Mouse (Mus musculus): Measurements from ENCODE around the gene Ryr3. TPM values are rescaled to one million over a fixed set of nuclear protein-coding genes. Genes with fewer than 3 reads are reported as not detected.
"Not testable (repeated sequence)": the region's sequence is repeated elsewhere in the genome, so short reads cannot be mapped to it uniquely, and the experiment has no call there.

Ryr3 gene
- total RNA-seq, 2 experiments from 2014 or later, result not detected

GRCm38 (mm10) chr2:113115248-113115896 is 101.5 kb downstream of the Ryr3 start:
- no peak for ATAC-seq (replicated peaks; ENCODE audit: low FRiP score, poor library complexity, severe bottlenecking)

- ATAC-seq (replicated peaks; ENCODE audit: low FRiP score, poor library complexity, severe bottlenecking), result no peak
Measured at GRCm38 (mm10) chr2:113104609-113105008, 112.3 kb downstream of the Ryr3 start.

- no peak for ATAC-seq (replicated peaks; ENCODE audit: low FRiP score, poor library complexity, severe bottlenecking)
Measured at GRCm38 (mm10) chr2:113095184-113095583, 121.7 kb downstream of the Ryr3 start.

GRCm38 (mm10) chr2:113094088-113094487 is 122.8 kb downstream of the Ryr3 start:
- no peak for ATAC-seq (replicated peaks; ENCODE audit: low FRiP score, poor library complexity, severe bottlenecking)

GRCm38 (mm10) chr2:113092756-113093155 is 124.1 kb downstream of the Ryr3 start:
- no peak for ATAC-seq (replicated peaks; ENCODE audit: low FRiP score, poor library complexity, severe bottlenecking)

DNA sequence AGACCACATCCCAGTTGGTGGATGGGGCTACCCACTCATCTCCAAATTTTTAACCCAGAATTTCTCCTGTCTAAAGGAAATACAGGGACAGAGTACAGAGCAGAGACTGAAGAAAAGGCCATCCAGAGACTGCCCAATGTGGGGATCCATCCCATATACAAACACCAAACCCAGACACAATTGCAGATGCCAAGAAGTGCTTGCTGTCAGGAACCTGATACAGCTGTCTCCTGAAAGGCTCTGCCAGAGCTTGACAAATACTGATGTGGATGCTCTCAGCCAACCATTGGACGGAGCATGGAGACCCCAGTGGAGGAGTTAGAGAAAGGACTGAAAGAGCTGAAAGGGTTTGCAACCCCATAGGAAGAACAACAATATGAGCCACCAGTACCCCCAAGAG is 125.6 kb downstream of the Ryr3 start:
- ATAC-seq (replicated peaks; ENCODE audit: low FRiP score, poor library complexity, severe bottlenecking), result not testable (repeated sequence)

DNA sequence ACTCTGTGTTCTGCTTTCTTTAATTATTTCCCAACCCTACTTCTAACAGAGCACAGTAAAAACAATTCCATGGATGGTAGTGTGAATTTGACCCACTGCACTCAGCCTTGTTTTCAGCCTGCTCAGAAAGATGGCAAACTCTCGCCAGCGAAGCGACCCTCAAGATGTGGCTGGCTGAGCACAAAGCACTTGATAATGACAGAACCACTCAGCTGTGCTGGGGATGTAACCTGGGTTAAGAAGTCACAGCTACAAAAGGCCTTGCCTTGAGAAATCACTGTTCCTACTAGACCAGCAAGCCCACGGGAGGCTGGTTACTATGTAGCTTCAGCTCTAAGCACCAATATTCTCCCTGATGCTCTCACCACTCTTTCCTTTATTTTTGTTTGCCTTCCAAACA is 140.5 kb downstream of the Ryr3 start:
- no peak for ATAC-seq (replicated peaks; ENCODE audit: low FRiP score, poor library complexity, severe bottlenecking)

DNA sequence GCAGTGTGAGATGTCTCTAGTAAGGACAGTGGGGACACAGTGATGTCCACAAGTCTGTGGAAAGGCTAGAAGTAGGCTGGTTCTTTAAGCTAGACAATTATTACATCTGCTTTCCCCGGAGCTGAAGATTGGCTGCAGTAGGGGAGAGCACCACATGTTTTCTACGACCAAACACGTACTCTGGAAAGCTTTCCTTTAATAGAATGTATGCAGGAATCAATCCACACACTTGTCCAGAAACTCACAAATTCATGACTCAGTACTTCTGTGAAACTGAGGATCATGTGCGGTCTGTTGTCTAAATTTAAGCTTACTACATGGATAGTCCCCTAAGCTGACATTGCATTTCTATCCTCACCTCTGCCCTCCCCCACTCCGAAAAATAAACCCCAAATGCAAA is 157.5 kb downstream of the Ryr3 start:
- no peak for ATAC-seq (replicated peaks; ENCODE audit: low FRiP score, poor library complexity, severe bottlenecking)

GRCm38 (mm10) chr2:113058914-113059313 is 158.0 kb downstream of the Ryr3 start:
- no peak for ATAC-seq (replicated peaks; ENCODE audit: low FRiP score, poor library complexity, severe bottlenecking)

GRCm38 (mm10) chr2:113058116-113058515 is 158.8 kb downstream of the Ryr3 start:
- ATAC-seq (replicated peaks; ENCODE audit: low FRiP score, poor library complexity, severe bottlenecking), result no peak

GRCm38 (mm10) chr2:113055591-113055990 is 161.3 kb downstream of the Ryr3 start:
- ATAC-seq (replicated peaks; ENCODE audit: low FRiP score, poor library complexity, severe bottlenecking), result no peak

DNA sequence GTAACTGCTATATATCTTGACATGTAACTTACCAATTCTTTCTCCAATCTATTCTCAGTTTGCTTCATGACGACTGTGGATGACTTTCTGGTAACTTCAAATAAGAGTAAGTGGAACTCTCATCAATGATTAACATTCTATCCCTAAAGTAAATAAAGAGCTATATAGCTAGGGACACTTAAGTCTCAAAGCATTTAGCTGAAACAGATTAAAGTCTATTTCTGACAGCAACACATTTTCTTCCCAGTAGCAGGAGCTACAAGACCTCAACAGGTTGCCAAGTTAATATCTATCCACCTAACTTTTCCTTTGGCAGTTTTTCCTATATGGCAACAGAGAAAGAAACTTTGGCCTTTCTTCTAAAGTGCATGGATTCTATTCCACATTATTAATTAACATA is 167.1 kb downstream of the Ryr3 start:
- ATAC-seq (replicated peaks; ENCODE audit: low FRiP score, poor library complexity, severe bottlenecking), result no peak

DNA sequence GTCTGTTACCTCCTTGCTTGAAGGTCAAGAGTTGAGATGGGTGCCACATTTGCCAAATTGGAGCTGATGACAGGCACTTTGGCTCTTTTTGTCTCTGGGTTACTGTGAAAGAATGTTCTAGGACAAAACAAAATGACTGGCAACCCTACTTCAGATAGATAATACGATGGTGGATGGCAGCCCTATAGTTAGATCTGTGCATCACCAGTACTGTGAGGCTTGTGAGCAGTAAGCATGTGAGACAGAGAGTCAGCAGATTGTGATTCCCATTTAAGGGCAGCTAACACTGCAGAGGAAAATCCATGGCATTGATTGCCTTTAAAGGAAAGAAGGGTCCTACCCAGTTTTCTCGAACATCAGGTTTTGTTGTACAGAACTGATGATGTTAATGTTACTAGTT is 180.3 kb downstream of the Ryr3 start:
- no peak for ATAC-seq (replicated peaks; ENCODE audit: low FRiP score, poor library complexity, severe bottlenecking)

GRCm38 (mm10) chr2:113030689-113031088 is 186.2 kb downstream of the Ryr3 start:
- ATAC-seq (replicated peaks; ENCODE audit: low FRiP score, poor library complexity, severe bottlenecking), result no peak

DNA sequence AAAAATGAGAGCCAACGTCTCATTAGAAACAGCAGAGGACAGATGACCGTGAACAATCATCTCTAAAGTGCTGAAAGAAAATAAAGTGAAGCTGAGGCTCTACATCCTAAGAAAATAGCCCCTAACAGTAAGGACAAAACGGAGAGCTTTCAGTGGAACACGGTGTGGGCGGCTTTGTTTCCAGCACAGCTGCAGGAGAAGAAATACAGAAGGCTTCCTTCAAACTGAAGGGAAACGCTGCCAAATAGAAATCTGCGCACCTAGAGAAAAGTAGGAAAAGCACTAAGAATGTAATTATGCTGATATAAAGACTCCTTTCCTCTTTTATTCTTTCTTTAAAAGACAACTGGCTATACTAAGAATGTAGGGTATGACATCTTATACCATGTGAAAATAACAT is 197.0 kb downstream of the Ryr3 start:
- ATAC-seq (replicated peaks; ENCODE audit: low FRiP score, poor library complexity, severe bottlenecking), result no peak

- no peak for ATAC-seq (replicated peaks; ENCODE audit: low FRiP score, poor library complexity, severe bottlenecking)
Measured at GRCm38 (mm10) chr2:113018278-113018677, 198.6 kb downstream of the Ryr3 start.

DNA sequence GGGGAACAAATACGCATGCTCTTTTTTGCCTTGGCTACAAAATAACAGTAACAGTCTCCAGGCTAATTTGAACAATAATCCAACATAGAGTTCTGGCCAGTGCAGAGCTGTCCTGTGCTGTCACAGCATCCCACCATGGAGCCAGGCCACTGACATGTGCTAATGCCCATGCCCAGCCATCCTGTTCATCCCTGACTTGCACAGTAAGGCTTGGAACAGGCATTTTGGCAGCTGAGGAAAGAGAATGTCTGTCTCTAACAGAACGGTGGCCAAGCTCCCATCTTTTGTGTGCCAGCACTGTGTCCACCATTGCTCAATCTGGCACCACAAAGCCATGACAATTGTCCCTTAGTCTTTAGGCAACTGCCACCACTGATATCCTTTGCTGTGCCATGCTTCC is 200.7 kb downstream of the Ryr3 start:
- ATAC-seq (replicated peaks; ENCODE audit: low FRiP score, poor library complexity, severe bottlenecking), result no peak

GRCm38 (mm10) chr2:113008961-113009740 is 207.7 kb downstream of the Ryr3 start:
- ATAC-seq (replicated peaks; ENCODE audit: low FRiP score, poor library complexity, severe bottlenecking), result no peak

GRCm38 (mm10) chr2:112998498-112998897 is 218.4 kb downstream of the Ryr3 start:
- ATAC-seq (replicated peaks; ENCODE audit: low FRiP score, poor library complexity, severe bottlenecking), result no peak

GRCm38 (mm10) chr2:112982908-112983510 is 233.9 kb downstream of the Ryr3 start:
- no peak for ATAC-seq (replicated peaks; ENCODE audit: low FRiP score, poor library complexity, severe bottlenecking)
